Mouse (Mus musculus) hematopoietic stem cell, adult 5-6 weeks (primary cell): ENCODE data around the gene Apaf1. TPM values are rescaled to one million over a fixed set of nuclear protein-coding genes. Genes with fewer than 3 reads are reported as not detected.

Source experiments
- ATAC-seq, 2 experiments: fragments of 125-278 bp in 1 of 2; replicated peaks in 1 of 2; 2 replicates each; pipeline ENCODE4 v1.8.0; 2016 to 2017; ENCODE audit warnings: inconsistent platforms in 2 of 2, mild to moderate bottlenecking in 2 of 2, moderate number of reproducible peaks in 2 of 2, low read depth in 1 of 2, moderate TSS enrichment in 1 of 2; ENCODE audit not compliant: low FRiP score in 2 of 2, poor library complexity in 2 of 2, severe bottlenecking in 2 of 2, insufficient read depth in 1 of 2, low TSS enrichment in 1 of 2
- total RNA-seq: library from RNA; stranded (forward); fragments of 172-1452, 232-1000 nt; gene quantifications from 2 replicates; pipeline ENCODE4 v1.2.3, GENCODE M21; 2017

Gene Apaf1
- total RNA-seq, 1 experiment from 2014 or later: 17.8 TPM

GRCm38 (mm10) chr10:90953821-90954220, 128.7 kb downstream of the Apaf1 start:
- no peak for ATAC-seq

DNA sequence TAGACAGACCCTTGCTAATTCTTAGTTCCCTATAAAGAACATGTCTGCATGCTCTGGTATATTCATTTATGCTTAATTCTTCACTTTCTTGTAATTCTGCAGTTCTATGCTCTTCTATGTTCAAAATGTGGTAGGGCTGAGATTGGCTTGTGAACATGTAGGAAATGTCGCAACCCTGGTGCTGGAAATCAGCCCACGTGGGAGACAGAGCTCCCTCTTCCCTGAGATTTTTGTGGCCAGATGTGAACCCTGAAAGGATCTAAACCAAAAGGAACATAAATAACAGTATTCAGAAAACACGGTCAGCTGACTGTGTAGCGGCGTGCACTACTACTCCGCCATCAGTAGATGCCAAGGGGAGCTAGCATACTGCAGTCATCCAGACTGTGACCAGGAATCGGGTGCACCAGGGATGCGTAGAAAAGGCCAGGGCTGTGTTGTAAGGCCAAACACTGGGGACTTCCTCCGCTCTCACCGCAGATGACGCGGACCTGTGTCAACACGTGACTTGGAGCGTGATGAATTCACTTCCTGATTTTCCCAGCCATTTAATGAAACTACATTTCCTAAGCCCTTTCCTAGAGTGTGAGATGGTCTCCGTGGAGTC, 129.4 kb downstream of the Apaf1 start:
- ATAC-seq: no peak

- no peak for ATAC-seq
Measured at GRCm38 (mm10) chr10:90947608-90948373, 134.8 kb downstream of the Apaf1 start.

GRCm38 (mm10) chr10:90947043-90947442, 135.5 kb downstream of the Apaf1 start:
- ATAC-seq: no peak

GRCm38 (mm10) chr10:90942001-90942700, 140.4 kb downstream of the Apaf1 start:
- no peak for ATAC-seq

DNA sequence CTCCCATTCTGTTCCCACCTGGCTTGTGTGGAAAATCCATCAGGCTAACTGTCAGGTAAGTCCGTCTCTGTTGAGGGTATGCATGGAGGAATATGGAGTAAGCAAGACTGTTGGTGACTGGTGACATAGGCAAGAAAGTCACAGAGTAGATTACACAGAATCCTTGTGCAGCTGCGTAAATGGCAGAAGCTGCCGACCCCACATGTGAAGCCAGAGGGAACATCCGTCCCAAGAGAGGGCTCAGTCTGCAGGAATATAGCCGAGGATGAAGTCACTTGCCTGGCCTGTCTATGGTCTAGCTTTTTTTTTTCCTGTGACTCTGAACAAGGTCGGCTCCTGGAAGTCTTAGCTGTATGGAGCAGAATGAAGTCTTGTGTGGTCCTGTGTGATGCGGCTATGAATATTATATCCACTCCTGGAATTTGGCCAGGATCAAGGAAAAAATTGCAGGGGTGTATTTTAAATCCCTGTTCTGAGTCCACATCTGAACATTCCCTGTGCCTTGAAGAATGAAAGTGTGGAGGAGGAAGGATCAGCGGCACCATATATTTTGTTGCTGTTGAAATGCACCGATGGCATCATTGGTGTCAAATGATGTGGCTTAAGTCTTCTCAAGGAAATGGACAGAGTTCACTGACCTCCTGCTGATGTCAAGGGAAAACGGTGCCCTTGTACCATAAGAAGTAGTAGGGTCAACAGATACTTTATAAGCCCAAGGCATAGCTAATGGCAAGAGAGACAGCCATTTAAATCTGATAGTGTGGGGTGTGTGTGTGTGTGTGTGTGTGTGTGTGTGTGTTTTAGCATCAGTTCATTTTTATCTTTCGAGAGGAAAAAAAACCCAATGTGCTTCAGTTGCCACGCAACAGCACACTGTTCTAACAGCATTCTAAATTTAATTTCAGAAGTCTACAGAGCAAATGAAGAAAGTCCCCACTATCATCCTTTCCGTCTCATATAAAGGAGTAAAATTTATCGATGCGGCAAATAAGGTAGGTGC, 141.7 kb downstream of the Apaf1 start:
- no peak for ATAC-seq

Other genes with a start within 250 kb of the Apaf1 start
- gene Ikbip, start 170 bp upstream of the Apaf1 start, total RNA-seq: 25.9 and 33.6 TPM in 2 replicates
- 243 and 260 TPM in 2 replicates for gene Slc25a3, start 41.3 kb upstream of the Apaf1 start, total RNA-seq
- 447 and 595 TPM in 2 replicates for gene Tmpo, start 98.5 kb upstream of the Apaf1 start, total RNA-seq